ENCODE assay signal across 18 mouse cellular contexts in genomic region chr5:15517150-15517549, GRCm38 (mm10). TPM values are rescaled to one million over a fixed set of nuclear protein-coding genes. Genes with fewer than 3 reads are reported as not detected.
DNase-seq lines count a peak whose midpoint lies in the region; ATAC-seq and TF ChIP-seq lines count a peak whose summit lies in the region.
"Not testable (repeated sequence)": the region's sequence is repeated elsewhere in the genome, so short reads cannot be mapped to it uniquely, and the experiment has no call there.
"Had no signal": no experiment of that assay in that cellular context is flagged by ENCODE, and none has a peak within 500 bp of the region (broad histone marks: within the 10 kb centered on the region; RNA-seq: fewer than 3 reads in every experiment).

No protein-coding gene starts in this region.

- not testable (repeated sequence) for H3K36me3 ChIP-seq in forebrain, embryonic 11.5 days (ENCODE audit: control insufficient read depth, insufficient read depth, low read length); hindbrain, embryonic 11.5 days (ENCODE audit: control insufficient read depth, insufficient read depth, low read length); intestine, postnatal 0 days (ENCODE audit: control insufficient read depth, insufficient read depth); limb, embryonic 14.5 days (ENCODE audit: control insufficient read depth, insufficient read depth, low read length); lung, postnatal 0 days (ENCODE audit: insufficient read depth, low read length); midbrain, embryonic 14.5 days (ENCODE audit: control insufficient read depth, insufficient read depth, low read length); neural tube, embryonic 11.5 days (ENCODE audit: control insufficient read depth, insufficient read depth, low read length)

- TF ChIP-seq EP300 in lung, postnatal 0 days (IDR thresholded peaks at IDR 0.05), result not testable (repeated sequence)

- H3K27ac ChIP-seq in forebrain, embryonic 11.5 days (ENCODE audit: low read depth, low read length); hindbrain, embryonic 11.5 days (ENCODE audit: low read depth, low read length); intestine, postnatal 0 days (ENCODE audit: low read depth, low read length); limb, embryonic 14.5 days (replicated peaks; ENCODE audit: low read depth, low read length); lung, postnatal 0 days (ENCODE audit: low read length); midbrain, embryonic 14.5 days (replicated peaks; ENCODE audit: low read depth, low read length); neural tube, embryonic 11.5 days (ENCODE audit: low read depth, low read length): not testable (repeated sequence)

- H3K9ac ChIP-seq in forebrain, embryonic 11.5 days (ENCODE audit: low read length); hindbrain, embryonic 11.5 days (ENCODE audit: low read depth, low read length); intestine, postnatal 0 days (ENCODE audit: low read depth, low read length); limb, embryonic 14.5 days (ENCODE audit: low read depth, low read length, severe bottlenecking); lung, postnatal 0 days (replicated peaks; ENCODE audit: low read depth); midbrain, embryonic 14.5 days (replicated peaks; ENCODE audit: low read length); neural tube, embryonic 11.5 days (ENCODE audit: low read length): not testable (repeated sequence)

- not testable (repeated sequence) for H3K9me3 ChIP-seq in forebrain, embryonic 11.5 days (ENCODE audit: control insufficient read depth, low read length); hindbrain, embryonic 11.5 days (ENCODE audit: control insufficient read depth, low read length); intestine, postnatal 0 days (ENCODE audit: control insufficient read depth); limb, embryonic 14.5 days (ENCODE audit: control insufficient read depth, low read length); lung, postnatal 0 days (ENCODE audit: low read length); midbrain, embryonic 14.5 days (ENCODE audit: control insufficient read depth, low read length); neural tube, embryonic 11.5 days (ENCODE audit: control insufficient read depth, low read length)

- WGBS in forebrain, embryonic 11.5 days, result 79% methylated on average over 2 of the region's 2 CpGs
- 74% methylated on average over 2 of the region's 2 CpGs for WGBS in hindbrain, embryonic 11.5 days
- WGBS in intestine, postnatal 0 days, result 63% methylated on average over 2 of the region's 2 CpGs
- WGBS in limb, embryonic 14.5 days, result 66% methylated on average over 2 of the region's 2 CpGs
- 50% methylated on average over 2 of the region's 2 CpGs for WGBS in lung, postnatal 0 days
- WGBS in midbrain, embryonic 14.5 days, result 78% methylated on average over 2 of the region's 2 CpGs
- WGBS in neural tube, embryonic 11.5 days, result 76% methylated on average over 2 of the region's 2 CpGs

- peak; percentile 49; the same call in 1 of the 2 replicates for ATAC-seq in forebrain, embryonic 11.5 days (replicated peaks; ENCODE audit: low FRiP score)
- ATAC-seq in hindbrain, embryonic 11.5 days (ENCODE audit: low FRiP score), result peak; percentile 51; the same call in 1 of the 2 replicates
- ATAC-seq in intestine, postnatal 0 days, result 0 out of 2 replicates have a peak, but pooled peaks have one; percentile 36
- peak; percentile 15; the same call in 1 of the 2 replicates for ATAC-seq in limb, embryonic 14.5 days (ENCODE audit: low FRiP score, low read depth)
- ATAC-seq in lung, postnatal 0 days, result not testable (repeated sequence)
- peak; percentile 57; the same call in 1 of the 2 replicates for ATAC-seq in midbrain, embryonic 14.5 days (ENCODE audit: low FRiP score, low TSS enrichment)
- peak; percentile 48; the same call in 1 of the 2 replicates for ATAC-seq in neural tube, embryonic 11.5 days (ENCODE audit: insufficient read depth, low FRiP score, low TSS enrichment)

- H3K27me3 ChIP-seq in forebrain, embryonic 11.5 days (ENCODE audit: control insufficient read depth, insufficient read depth, low read length); hindbrain, embryonic 11.5 days (ENCODE audit: control insufficient read depth, insufficient read depth, low read length); intestine, postnatal 0 days (replicated peaks; ENCODE audit: control insufficient read depth, insufficient read depth, low read length); limb, embryonic 14.5 days (ENCODE audit: control insufficient read depth, insufficient read depth, low read length); lung, postnatal 0 days (replicated peaks; ENCODE audit: insufficient read depth, low read length); midbrain, embryonic 14.5 days (ENCODE audit: control insufficient read depth, insufficient read depth, low read length); neural tube, embryonic 11.5 days (ENCODE audit: control insufficient read depth, insufficient read depth, low read length): not testable (repeated sequence)

- not testable (repeated sequence) for TF ChIP-seq CTCF in intestine, postnatal 0 days (IDR thresholded peaks at IDR 0.05; ENCODE audit: low read depth); lung, postnatal 0 days (IDR thresholded peaks at IDR 0.05)

- not testable (repeated sequence) for H3K4me3 ChIP-seq in forebrain, embryonic 11.5 days (ENCODE audit: low read depth, low read length); hindbrain, embryonic 11.5 days (ENCODE audit: low read depth, low read length); intestine, postnatal 0 days (ENCODE audit: low read depth, low read length); limb, embryonic 14.5 days (replicated peaks; ENCODE audit: low read length); lung, postnatal 0 days (ENCODE audit: low read depth, low read length); midbrain, embryonic 14.5 days (replicated peaks; ENCODE audit: low read depth, low read length); neural tube, embryonic 11.5 days (ENCODE audit: low read depth, low read length)

- not testable (repeated sequence) for H3K4me1 ChIP-seq in forebrain, embryonic 11.5 days (replicated peaks; ENCODE audit: control insufficient read depth, insufficient read depth, low read length); hindbrain, embryonic 11.5 days (replicated peaks; ENCODE audit: control insufficient read depth, insufficient read depth, low read length); intestine, postnatal 0 days (replicated peaks; ENCODE audit: control insufficient read depth, insufficient read depth, low read length); limb, embryonic 14.5 days (ENCODE audit: control insufficient read depth, insufficient read depth, low read length); lung, postnatal 0 days (ENCODE audit: insufficient read depth, low read depth, low read length); midbrain, embryonic 14.5 days (ENCODE audit: control insufficient read depth, insufficient read depth, low read length); neural tube, embryonic 11.5 days (ENCODE audit: control insufficient read depth, insufficient read depth, low read length)

- DNase-seq in forebrain, embryonic 11.5 days (ENCODE audit: low spot score); hindbrain, embryonic 11.5 days (ENCODE audit: low spot score); limb, embryonic 14.5 days (ENCODE audit: low spot score); midbrain, embryonic 14.5 days; neural tube, embryonic 11.5 days (ENCODE audit: low spot score): not testable (repeated sequence)
- DNase-seq in lung, postnatal 0 days (ENCODE audit: low spot score), result peak; percentile 4

- not testable (repeated sequence) for TF ChIP-seq POLR2A in limb, embryonic 14.5 days (IDR thresholded peaks at IDR 0.05; ENCODE audit: borderline replicate concordance, extremely low read depth, insufficient read depth, insufficient read length)

- H3K4me2 ChIP-seq in forebrain, embryonic 11.5 days (ENCODE audit: low read depth, low read length, severe bottlenecking); hindbrain, embryonic 11.5 days (replicated peaks; ENCODE audit: low read depth, low read length); intestine, postnatal 0 days (replicated peaks; ENCODE audit: low read depth); limb, embryonic 14.5 days (replicated peaks; ENCODE audit: low read depth, low read length, severe bottlenecking); lung, postnatal 0 days (replicated peaks; ENCODE audit: low read depth, low read length); midbrain, embryonic 14.5 days (ENCODE audit: low read length); neural tube, embryonic 11.5 days (ENCODE audit: low read depth): not testable (repeated sequence)

RNA-seq across cellular contexts. Expression of gene Gm21190, which starts 11.9 kb away (rescaled TPM):
- polyA plus RNA-seq in forebrain, embryonic 11.5 days (2014; fragmentation: Nextera tagmentation; extraction: Ambion mirVana), result not detected in 2 replicates
- polyA plus RNA-seq in hindbrain, embryonic 11.5 days (2014; fragmentation: Nextera tagmentation; extraction: Ambion mirVana), result not detected in 2 replicates
- not detected in 2 replicates for polyA plus RNA-seq in intestine, postnatal 0 days (2015; fragmentation: Nextera tagmentation; extraction: Ambion mirVana)
- polyA plus RNA-seq in limb, embryonic 14.5 days (2012; rRNA removed), result not detected in 2 replicates
- polyA plus RNA-seq in limb, embryonic 14.5 days (2014; fragmentation: Nextera tagmentation; extraction: Ambion mirVana), result not detected in 2 replicates
- polyA plus RNA-seq in lung, postnatal 0 days (2015; fragmentation: Nextera tagmentation; extraction: Ambion mirVana), result not detected in 2 replicates
- polyA plus RNA-seq in midbrain, embryonic 14.5 days (2014; fragmentation: Nextera tagmentation; extraction: Ambion mirVana), result not detected in 2 replicates
- polyA plus RNA-seq in neural tube, embryonic 11.5 days (2014; fragmentation: Nextera tagmentation; extraction: Ambion mirVana), result not detected in 2 replicates
- polyA plus RNA-seq: activated CD4-positive, CD25-positive, alpha-beta regulatory T cell, adult 4 months; CD4-positive, CD25-positive, alpha-beta regulatory T cell, adult 4 months; cerebellum, adult 2 months; cortical plate, adult 2 months; embryonic facial prominence, embryonic 10.5 days; embryonic facial prominence, embryonic 12.5 days; embryonic facial prominence, embryonic 14.5 days; forebrain, embryonic 13.5 days; forebrain, embryonic 15.5 days; G1E; Patski had no signal

RNA-seq across cellular contexts. Expression of gene Gm21149, which starts 40.8 kb away (rescaled TPM):
- not detected in 2 replicates for polyA plus RNA-seq in forebrain, embryonic 11.5 days (2014; fragmentation: Nextera tagmentation; extraction: Ambion mirVana)
- not detected in 2 replicates for polyA plus RNA-seq in hindbrain, embryonic 11.5 days (2014; fragmentation: Nextera tagmentation; extraction: Ambion mirVana)
- polyA plus RNA-seq in intestine, postnatal 0 days (2015; fragmentation: Nextera tagmentation; extraction: Ambion mirVana), result not detected in 2 replicates
- polyA plus RNA-seq in limb, embryonic 14.5 days (2012; rRNA removed), result not detected in 2 replicates
- not detected in 2 replicates for polyA plus RNA-seq in limb, embryonic 14.5 days (2014; fragmentation: Nextera tagmentation; extraction: Ambion mirVana)
- 0.14 TPM in 1 of 2 replicates, not detected in the other for polyA plus RNA-seq in lung, postnatal 0 days (2015; fragmentation: Nextera tagmentation; extraction: Ambion mirVana)
- polyA plus RNA-seq in midbrain, embryonic 14.5 days (2014; fragmentation: Nextera tagmentation; extraction: Ambion mirVana), result not detected in 2 replicates
- polyA plus RNA-seq in neural tube, embryonic 11.5 days (2014; fragmentation: Nextera tagmentation; extraction: Ambion mirVana), result not detected in 2 replicates
- polyA plus RNA-seq: activated CD4-positive, CD25-positive, alpha-beta regulatory T cell, adult 4 months; CD4-positive, CD25-positive, alpha-beta regulatory T cell, adult 4 months; cerebellum, adult 2 months; embryonic facial prominence, embryonic 10.5 days; embryonic facial prominence, embryonic 12.5 days; embryonic facial prominence, embryonic 14.5 days; forebrain, embryonic 13.5 days; forebrain, embryonic 15.5 days; G1E; Patski had no signal

RNA-seq across cellular contexts. Expression of gene Gm21083, which starts 60.0 kb away (rescaled TPM):
- polyA plus RNA-seq in forebrain, embryonic 11.5 days (2014; fragmentation: Nextera tagmentation; extraction: Ambion mirVana), result not detected in 2 replicates
- not detected in 2 replicates for polyA plus RNA-seq in hindbrain, embryonic 11.5 days (2014; fragmentation: Nextera tagmentation; extraction: Ambion mirVana)
- not detected in 2 replicates for polyA plus RNA-seq in intestine, postnatal 0 days (2015; fragmentation: Nextera tagmentation; extraction: Ambion mirVana)
- polyA plus RNA-seq in limb, embryonic 14.5 days (2012; rRNA removed), result 0.15 TPM in 1 of 2 replicates, not detected in the other
- polyA plus RNA-seq in limb, embryonic 14.5 days (2014; fragmentation: Nextera tagmentation; extraction: Ambion mirVana), result not detected in 2 replicates
- polyA plus RNA-seq in lung, postnatal 0 days (2015; fragmentation: Nextera tagmentation; extraction: Ambion mirVana), result not detected in 2 replicates
- not detected in 2 replicates for polyA plus RNA-seq in midbrain, embryonic 14.5 days (2014; fragmentation: Nextera tagmentation; extraction: Ambion mirVana)
- polyA plus RNA-seq in neural tube, embryonic 11.5 days (2014; fragmentation: Nextera tagmentation; extraction: Ambion mirVana), result not detected in 2 replicates
- polyA plus RNA-seq: activated CD4-positive, CD25-positive, alpha-beta regulatory T cell, adult 4 months; CD4-positive, CD25-positive, alpha-beta regulatory T cell, adult 4 months; cerebellum, adult 2 months; cortical plate, adult 2 months; embryonic facial prominence, embryonic 10.5 days; embryonic facial prominence, embryonic 12.5 days; embryonic facial prominence, embryonic 14.5 days; forebrain, embryonic 13.5 days; forebrain, embryonic 15.5 days; G1E; Patski had no signal
